Mouse (Mus musculus) intestine, embryonic 14.5 days (tissue): Measurements from ENCODE around the gene Gm5286. TPM values are rescaled to one million over a fixed set of nuclear protein-coding genes. Genes with fewer than 3 reads are reported as not detected.
"Not testable (repeated sequence)": the region's sequence is repeated elsewhere in the genome, so short reads cannot be mapped to it uniquely, and the experiment has no call there.

Experiments used
- ATAC-seq: fragments of 200-750 bp; cut with Nextera tagmentation; replicated peaks from 2 replicates; pipeline ENCODE4 v1.8.0; 2017; ENCODE audit warnings: low read depth, moderate number of reproducible peaks, moderate TSS enrichment, moderate library complexity; ENCODE audit not compliant: low FRiP score, low TSS enrichment
- DNase-seq: peaks from one replicate; pipeline ENCODE4 v3.0.0-alpha.2; 2018; ENCODE audit warnings: low spot score
- H3K27ac ChIP-seq: fragments of 300-500 bp; sonication (generic); 2 replicates; pipeline ENCODE4 v1.5.1; 2014; ENCODE audit warnings: low read depth, mild to moderate bottlenecking, control low read depth
- H3K27me3 ChIP-seq: fragments of 300-500 bp; sonication (generic); replicated peaks from 2 replicates; pipeline ENCODE4 v1.6.1; 2014; ENCODE audit warnings: low read length, control low read depth; ENCODE audit not compliant: control insufficient read depth, insufficient read depth
- H3K36me3 ChIP-seq: fragments of 300-500 bp; sonication (generic); 2 replicates; pipeline ENCODE4 v1.6.1; 2014; ENCODE audit warnings: low read length, control low read depth; ENCODE audit not compliant: control insufficient read depth, insufficient read depth
- H3K4me1 ChIP-seq: fragments of 300-500 bp; sonication (generic); replicated peaks from 2 replicates; pipeline ENCODE4 v1.6.1; 2014; ENCODE audit warnings: low read length, control low read depth, mixed read lengths; ENCODE audit not compliant: control insufficient read depth, insufficient read depth
- H3K4me2 ChIP-seq: fragments of 300-500 bp; sonication (generic); 2 replicates; pipeline ENCODE4 v1.6.1; 2014; ENCODE audit warnings: low read length
- H3K4me3 ChIP-seq: fragments of 300-500 bp; sonication (generic); 2 replicates; pipeline ENCODE4 v1.5.1; 2014; ENCODE audit warnings: low read depth, low read length, control low read depth, mixed read lengths
- H3K9ac ChIP-seq: fragments of 300-500 bp; sonication (generic); 2 replicates; pipeline ENCODE4 v1.6.1; 2014; ENCODE audit warnings: mild to moderate bottlenecking, low read length
- H3K9me3 ChIP-seq: fragments of 300-500 bp; sonication (generic); 2 replicates; pipeline ENCODE4 v1.6.1; 2016; ENCODE audit warnings: low read length, control low read depth; ENCODE audit not compliant: control insufficient read depth
- WGBS: fragments of 180-500 bp; shearing (Covaris S2); extraction: QIAGEN DNeasy Blood & Tissue Kit; methylation state at CpG from one replicate; pipeline ENCODE4 v1.1.7; 2014; 5-methylcytosine and 5-hydroxymethylcytosine counted together
- polyA plus RNA-seq: library from polyadenylated mRNA; unstranded; fragments of >200 nt; fragmentation: Nextera tagmentation; extraction: Ambion mirVana; gene quantifications from 2 replicates; pipeline ENCODE4 v1.2.1, GENCODE M21; 2014

Gm5286 gene
- not detected in 2 replicates for polyA plus RNA-seq

DNA sequence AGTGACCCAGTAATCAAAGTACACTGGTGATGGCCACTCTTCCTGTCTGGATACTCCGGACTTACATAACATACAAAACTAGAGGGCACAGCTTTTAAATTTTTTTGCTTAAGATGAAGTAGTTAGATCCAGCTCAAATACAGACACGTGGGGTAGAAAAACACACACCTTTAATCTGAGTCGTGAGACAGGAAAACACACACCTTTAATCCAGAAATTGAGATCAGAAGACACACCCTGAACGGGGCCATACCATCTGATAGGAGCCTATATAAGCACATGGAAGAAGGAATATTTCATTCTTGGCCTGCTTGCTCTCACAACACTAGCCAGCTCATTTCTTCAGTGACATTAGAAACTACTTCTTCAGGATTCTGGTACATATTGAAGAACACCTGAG, at the start of gene Gm5286:
Gene Gm5286, plus strand, starts transcription at position 301 of the 400 bp plus-strand sequence.
- not testable (repeated sequence) for H3K9me3 ChIP-seq, ATAC-seq, DNase-seq, H3K4me1 ChIP-seq, H3K9ac ChIP-seq, H3K27me3 ChIP-seq, H3K4me3 ChIP-seq, H3K27ac ChIP-seq, H3K36me3 ChIP-seq, H3K4me2 ChIP-seq
- 85% methylated on average over 1 of the region's 4 CpGs for WGBS

DNA sequence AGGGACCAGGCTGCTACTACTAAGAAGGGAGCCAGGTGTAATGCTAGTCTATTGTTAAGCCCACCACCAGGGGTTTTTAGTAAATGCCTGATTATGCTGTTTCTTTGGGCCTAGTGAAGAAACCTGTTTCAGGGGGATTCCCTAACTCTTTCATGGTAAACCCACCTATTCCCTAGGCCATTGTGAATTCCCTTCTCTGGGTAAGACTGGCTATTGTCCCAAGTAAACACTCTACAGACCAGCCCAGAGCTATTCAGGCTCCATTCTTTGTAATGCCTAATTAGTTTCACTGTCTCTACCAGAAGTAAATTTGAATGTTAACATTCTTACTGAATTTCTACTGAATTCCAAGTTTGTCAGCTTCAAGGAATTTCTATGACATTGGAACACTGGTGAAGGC, 29.2 kb upstream of the Gm5286 start:
- not testable (repeated sequence) for H3K9me3 ChIP-seq, H3K27ac ChIP-seq, DNase-seq, H3K4me2 ChIP-seq, ATAC-seq, H3K4me1 ChIP-seq, H3K27me3 ChIP-seq, H3K4me3 ChIP-seq, H3K36me3 ChIP-seq, H3K9ac ChIP-seq

DNA sequence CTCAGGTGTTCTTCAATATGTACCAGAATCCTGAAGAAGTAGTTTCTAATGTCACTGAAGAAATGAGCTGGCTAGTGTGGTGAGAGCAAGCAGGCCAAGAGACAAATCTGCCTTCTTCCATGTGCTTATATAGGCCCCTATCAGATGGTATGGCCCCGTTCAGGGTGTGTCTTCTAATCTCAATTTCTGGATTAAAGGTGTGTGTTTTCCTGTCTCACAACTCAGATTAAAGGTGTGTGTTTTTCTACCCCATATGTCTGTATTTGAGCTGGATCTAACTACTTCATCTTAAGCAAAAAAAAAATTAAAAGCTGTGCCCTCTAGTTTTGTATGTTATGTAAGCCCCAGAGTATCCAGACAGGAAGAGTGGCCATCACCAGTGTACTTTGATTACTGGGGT, 18.4 kb upstream of the Gm5286 start, which contains the start of gene Gm10696:
Gene Gm10696, minus strand, starts transcription at position 101 of the 400 bp plus-strand sequence.
- not testable (repeated sequence) for H3K4me1 ChIP-seq, H3K27me3 ChIP-seq, H3K36me3 ChIP-seq, ATAC-seq, DNase-seq, H3K27ac ChIP-seq, H3K9ac ChIP-seq, H3K4me3 ChIP-seq, H3K4me2 ChIP-seq, H3K9me3 ChIP-seq
- WGBS: 86% methylated on average over 1 of the region's 1 CpGs

Other genes with a start within 250 kb of the Gm5286 start
- not detected in 2 replicates for gene Tdpoz5, start 235.4 kb upstream of the Gm5286 start, polyA plus RNA-seq
- gene Gm9125, start 141.8 kb upstream of the Gm5286 start, polyA plus RNA-seq: 0.48 and 0.68 TPM in 2 replicates
- gene Gm10697, start 124.1 kb upstream of the Gm5286 start, polyA plus RNA-seq: not detected in 2 replicates
- not detected in 2 replicates for gene Gm10696, start 18.5 kb upstream of the Gm5286 start, polyA plus RNA-seq
- gene Gm4778, start 67.3 kb downstream of the Gm5286 start, polyA plus RNA-seq: not detected in 2 replicates
- gene Them4, start 113.4 kb downstream of the Gm5286 start, polyA plus RNA-seq: 17.5 and 18.3 TPM in 2 replicates
- not detected in 2 replicates for gene Them5, start 145.4 kb downstream of the Gm5286 start, polyA plus RNA-seq
- 1.1 and 1.5 TPM in 2 replicates for gene C2cd4d, start 165.7 kb downstream of the Gm5286 start, polyA plus RNA-seq
- gene Rorc, start 176.1 kb downstream of the Gm5286 start, polyA plus RNA-seq: 3.8 and 4.0 TPM in 2 replicates
- gene Lingo4, start 201.8 kb downstream of the Gm5286 start, polyA plus RNA-seq: 0.38 and 0.52 TPM in 2 replicates
- gene Tdrkh, start 216.6 kb downstream of the Gm5286 start, polyA plus RNA-seq: 11.4 and 14.6 TPM in 2 replicates
- gene Mrpl9, start 246.6 kb downstream of the Gm5286 start, polyA plus RNA-seq: 73.2 and 76.2 TPM in 2 replicates
- 0.26 and 0.51 TPM in 2 replicates for gene Oaz3, start 247.2 kb downstream of the Gm5286 start, polyA plus RNA-seq